Mouse (Mus musculus): ENCODE results near the gene Vmn1r42.
"Not testable (repeated sequence)": the region's sequence is repeated elsewhere in the genome, so short reads cannot be mapped to it uniquely, and the experiment has no call there.

Gene Vmn1r42

DNA sequence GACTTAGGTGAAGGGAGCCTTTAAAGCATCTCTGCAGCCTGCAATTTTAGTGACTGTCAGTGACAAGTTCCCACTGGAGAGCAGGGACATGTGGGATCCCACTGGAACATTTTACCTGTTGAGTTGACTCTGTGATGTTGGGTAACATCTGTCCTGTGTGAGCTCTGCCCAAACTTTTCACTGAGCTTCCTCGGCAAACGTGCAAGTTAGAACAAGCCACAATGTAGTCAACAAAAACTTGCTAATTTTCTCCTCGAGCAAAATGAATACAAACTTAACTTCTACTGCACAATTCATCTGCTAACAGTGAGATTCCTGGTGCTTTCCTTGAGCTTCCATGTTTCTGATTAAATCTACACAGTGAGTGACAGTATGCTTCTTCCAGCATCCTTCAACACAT is at the start of gene Vmn1r42, which contains the start of gene Vmn1r43:
Vmn1r42 (minus strand) TSS at position 101 of the 400 bp plus-strand sequence.
Vmn1r43 (minus strand) TSS at position 101 of the 400 bp plus-strand sequence.
- DNase-seq (ENCODE audit: low spot score in 2 of 2) = not testable (repeated sequence)

- DNase-seq (ENCODE audit: low spot score in 2 of 2) = no peak
Observed at GRCm38 (mm10) chr6:89883812-89884211, 7.6 kb upstream of the Vmn1r42 start.

- no peak for DNase-seq (ENCODE audit: low spot score in 2 of 2)
Observed at GRCm38 (mm10) chr6:89883360-89883759, 7.1 kb upstream of the Vmn1r42 start, which contains the start of gene Vmn1r44. Vmn1r44 (plus strand) TSS chr6:89883660.

- DNase-seq (ENCODE audit: low spot score in 2 of 2) = no peak
Observed at GRCm38 (mm10) chr6:89880867-89881266, 4.7 kb upstream of the Vmn1r42 start.

- DNase-seq (ENCODE audit: low spot score in 2 of 2) = no peak
Observed at GRCm38 (mm10) chr6:89876963-89877362, 750 bp upstream of the Vmn1r42 start.

GRCm38 (mm10) chr6:89867976-89868375 is 8.2 kb downstream of the Vmn1r42 start:
- DNase-seq (ENCODE audit: low spot score in 2 of 2) = no peak

GRCm38 (mm10) chr6:89867276-89867675 is 8.9 kb downstream of the Vmn1r42 start:
- no peak for DNase-seq (ENCODE audit: low spot score in 2 of 2)

- DNase-seq (ENCODE audit: low spot score in 2 of 2) = no peak
Observed at GRCm38 (mm10) chr6:89863792-89864191, 12.4 kb downstream of the Vmn1r42 start.

- DNase-seq (ENCODE audit: low spot score in 2 of 2) = no peak
Observed at GRCm38 (mm10) chr6:89859839-89860238, 16.4 kb downstream of the Vmn1r42 start.

GRCm38 (mm10) chr6:89857552-89857951 is 18.7 kb downstream of the Vmn1r42 start:
- no peak for DNase-seq (ENCODE audit: low spot score in 2 of 2)

Data from urinary bladder, postnatal 4 days (tissue).